Mouse (Mus musculus) embryonic facial prominence, embryonic 14.5 days (tissue): ENCODE measurements around the gene Uqcrc2. TPM values are rescaled to one million over a fixed set of nuclear protein-coding genes. Genes with fewer than 3 reads are reported as not detected.

Experiments used
- ATAC-seq: fragments of 200-750 bp; cut with Nextera tagmentation; 2 replicates; pipeline ENCODE4 v1.8.0; 2017; ENCODE audit warnings: low read depth, moderate number of reproducible peaks, moderate TSS enrichment
- DNase-seq: peaks from one replicate; pipeline ENCODE4 v3.0.0-alpha.2; 2015; ENCODE audit warnings: low spot score
- H3K27ac ChIP-seq: fragments of 300-500 bp; sonication (generic); replicated peaks from 2 replicates; pipeline ENCODE4 v1.5.1; 2014; ENCODE audit warnings: low read depth, mild to moderate bottlenecking, low read length, moderate library complexity
- H3K27me3 ChIP-seq: fragments of 300-500 bp; sonication (generic); replicated peaks from 2 replicates; pipeline ENCODE4 v1.6.1; 2014; ENCODE audit warnings: low read length; ENCODE audit not compliant: control insufficient read depth, insufficient read depth
- H3K36me3 ChIP-seq: fragments of 300-500 bp; sonication (generic); 2 replicates; pipeline ENCODE4 v1.6.1; 2014; ENCODE audit warnings: low read length, mixed read lengths; ENCODE audit not compliant: control insufficient read depth, insufficient read depth
- H3K4me1 ChIP-seq: fragments of 300-500 bp; sonication (generic); 2 replicates; pipeline ENCODE4 v1.6.1; 2014; ENCODE audit warnings: antibody characterized with exemption, low read length; ENCODE audit not compliant: control insufficient read depth, insufficient read depth
- H3K4me2 ChIP-seq: fragments of 300-500 bp; sonication (generic); 2 replicates; pipeline ENCODE4 v1.6.1; 2014; ENCODE audit warnings: low read depth, mild to moderate bottlenecking, low read length, moderate library complexity, mixed read lengths
- H3K4me3 ChIP-seq: fragments of 300-500 bp; sonication (generic); 2 replicates; pipeline ENCODE4 v1.5.1; 2014; ENCODE audit warnings: low read depth, mild to moderate bottlenecking, low read length
- H3K9ac ChIP-seq: fragments of 300-500 bp; sonication (generic); 2 replicates; pipeline ENCODE4 v1.6.1; 2014; ENCODE audit warnings: low read depth, mild to moderate bottlenecking, low read length, moderate library complexity, mixed read lengths
- H3K9me3 ChIP-seq: fragments of 300-500 bp; sonication (generic); 2 replicates; pipeline ENCODE4 v1.6.1; 2016; ENCODE audit warnings: low read length; ENCODE audit not compliant: control insufficient read depth
- WGBS: fragments of 180-500 bp; shearing (Covaris S2); extraction: QIAGEN DNeasy Blood & Tissue Kit; methylation state at CpG from one replicate; pipeline ENCODE4 v1.1.7; 2014; 5-methylcytosine and 5-hydroxymethylcytosine counted together
- polyA plus RNA-seq: library from polyadenylated mRNA; unstranded; fragments of >200 nt; fragmentation: Nextera tagmentation; extraction: Ambion mirVana; gene quantifications from 2 replicates; pipeline ENCODE4 v1.2.1, GENCODE M21; 2014

The Uqcrc2 gene
- polyA plus RNA-seq, result 219 and 221 TPM in 2 replicates

DNA sequence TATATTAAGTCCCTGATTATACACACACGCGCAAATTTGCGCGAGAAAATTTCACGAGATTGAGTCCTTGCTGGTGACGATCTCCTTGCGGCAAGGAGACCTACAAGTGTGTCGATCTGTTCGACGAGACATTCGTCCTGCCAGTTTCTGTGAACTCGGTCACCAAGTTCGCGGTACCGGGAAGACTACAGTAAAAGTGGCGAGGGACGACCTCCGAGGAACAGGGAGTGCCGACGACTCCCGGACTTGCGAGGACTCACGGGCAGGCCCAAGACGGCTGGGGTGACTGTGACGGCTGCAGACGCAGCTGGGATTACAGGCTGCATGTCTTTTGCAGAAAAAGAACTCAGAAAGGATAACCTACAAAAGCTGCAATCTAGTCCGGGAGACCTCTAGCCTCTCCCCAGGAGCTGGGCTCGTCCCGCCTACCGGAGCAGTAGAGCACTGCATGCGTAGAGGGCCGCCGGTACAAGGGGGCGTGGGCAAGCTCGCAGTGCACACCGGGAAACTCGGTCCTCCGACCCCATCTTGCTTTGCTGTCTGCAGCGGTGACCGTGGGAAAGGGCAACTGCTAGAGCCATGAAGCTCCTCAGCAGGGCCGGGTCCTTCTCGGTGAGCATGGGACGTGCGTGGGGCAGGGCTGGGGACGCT lies at the start of gene Uqcrc2:
Uqcrc2 (plus strand) TSS at position 466 of the 651 bp plus-strand sequence.
- peak within 1 kb of the TSS; percentile 96 for H3K27ac ChIP-seq
- H3K36me3 ChIP-seq, result peaks cover 24% of the 10 kb centered on the region
- WGBS, result under 1% methylated on average over 36 of the region's 45 CpGs
- H3K4me2 ChIP-seq, result peak within 1 kb of the TSS; percentile 90
- H3K4me3 ChIP-seq, result peak within 1 kb of the TSS; percentile 97
- no peaks in the 10 kb centered on the region for H3K27me3 ChIP-seq
- H3K9ac ChIP-seq, result peak within 1 kb of the TSS; percentile 97
- DNase-seq, result peak; percentile 96
- H3K4me1 ChIP-seq, result peaks cover 15% of the 10 kb centered on the region
- H3K9me3 ChIP-seq, result no peaks in the 10 kb centered on the region
- peak; percentile 99 for ATAC-seq

GRCm38 (mm10) chr7:120597203-120597743 lies 37.7 kb upstream of the Uqcrc2 start:
- no peaks in the 10 kb centered on the region for H3K9me3 ChIP-seq
- peak overlapping the region; percentile 71 for H3K4me2 ChIP-seq
- H3K27me3 ChIP-seq, result peaks cover 9% of the 10 kb centered on the region; the same call in 1 of the 2 replicates
- ATAC-seq, result no peak
- H3K9ac ChIP-seq, result peak overlapping the region; percentile 63
- peak overlapping the region; percentile 43 for H3K4me3 ChIP-seq
- peak; percentile 6 for DNase-seq
- 86% methylated on average over 4 of the region's 4 CpGs for WGBS
- H3K36me3 ChIP-seq, result no peaks in the 10 kb centered on the region
- H3K4me1 ChIP-seq, result no peaks in the 10 kb centered on the region
- no peak overlapping the region for H3K27ac ChIP-seq

- H3K4me1 ChIP-seq, result no peaks in the 10 kb centered on the region
- peak overlapping the region; percentile 43 for H3K4me3 ChIP-seq
- H3K27ac ChIP-seq, result no peak overlapping the region
- ATAC-seq (0 out of 2 replicates have a peak, but pooled peaks have one; percentile 63), DNase-seq (peak; percentile 8)
- WGBS, result 7% methylated on average over 41 of the region's 41 CpGs
- H3K27me3 ChIP-seq, result peaks cover 9% of the 10 kb centered on the region; the same call in 1 of the 2 replicates
- H3K9ac ChIP-seq, result peak overlapping the region; percentile 63
- H3K4me2 ChIP-seq, result peak overlapping the region; percentile 71
- H3K9me3 ChIP-seq, result no peaks in the 10 kb centered on the region
- H3K36me3 ChIP-seq, result no peaks in the 10 kb centered on the region
Observed at GRCm38 (mm10) chr7:120597744-120598243, 37.2 kb upstream of the Uqcrc2 start.

DNA sequence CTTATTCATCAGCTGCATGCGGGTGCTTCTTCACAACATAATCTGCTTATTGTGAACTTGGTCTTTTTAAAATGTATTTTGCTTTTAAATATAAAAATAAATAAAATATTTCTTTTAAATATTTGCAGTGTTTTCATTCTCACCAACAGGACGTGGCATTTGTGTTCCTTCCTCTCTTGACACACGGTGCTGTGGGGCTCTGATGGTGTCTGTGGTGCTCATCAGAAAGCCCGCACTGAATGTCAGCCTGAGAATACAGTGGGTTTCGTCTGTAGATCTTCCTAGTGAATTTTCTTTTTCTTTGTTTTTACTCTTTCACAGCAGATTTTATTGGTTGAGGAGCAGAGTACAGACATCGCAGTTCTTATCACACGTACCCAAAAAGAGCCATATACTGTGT lies 36.6 kb upstream of the Uqcrc2 start:
- no peak for ATAC-seq
- Histone ChIP-seq H3K9me3 (no peaks in the 10 kb centered on the region), H3K4me1 (no peaks in the 10 kb centered on the region), H3K36me3 (no peaks in the 10 kb centered on the region), H3K4me3 (peak overlapping the region; percentile 43; the same call in 1 of the 2 replicates), H3K27me3 (peaks cover 9% of the 10 kb centered on the region; the same call in 1 of the 2 replicates), H3K9ac (peak overlapping the region; percentile 63; the same call in 1 of the 2 replicates), H3K27ac (no peak overlapping the region), H3K4me2 (peak overlapping the region; percentile 71)
- WGBS, result 79% methylated on average over 7 of the region's 7 CpGs
- no peak for DNase-seq

- DNase-seq, result no peak
- Histone ChIP-seq H3K9me3 (no peaks in the 10 kb centered on the region), H3K36me3 (no peaks in the 10 kb centered on the region), H3K4me1 (no peaks in the 10 kb centered on the region), H3K4me3 (no peak overlapping the region), H3K27ac (no peak overlapping the region), H3K27me3 (no peaks in the 10 kb centered on the region), H3K9ac (no peak overlapping the region), H3K4me2 (no peak overlapping the region)
- WGBS, result 62% methylated on average over 8 of the region's 8 CpGs
- ATAC-seq, result no peak
Observed at GRCm38 (mm10) chr7:120620075-120620771, 14.8 kb upstream of the Uqcrc2 start.

DNA sequence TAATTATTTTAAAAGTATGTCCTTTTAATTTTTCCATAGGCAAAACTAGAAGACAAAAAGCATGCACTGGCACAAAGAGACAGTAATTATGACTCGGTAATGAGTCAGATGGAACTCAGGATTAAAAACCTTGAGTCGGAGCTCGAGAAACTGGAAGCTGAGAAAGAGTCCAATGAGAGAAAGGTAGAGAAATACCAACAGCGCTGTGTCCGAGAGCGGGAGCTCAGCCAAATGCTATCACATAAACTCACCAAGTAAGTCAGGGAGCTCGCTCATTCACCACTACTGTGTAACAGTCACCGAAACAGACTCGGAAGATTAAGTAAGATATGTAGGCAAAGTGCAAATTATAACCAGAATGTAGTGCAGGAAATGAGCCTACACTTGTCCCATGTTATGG lies 14.1 kb upstream of the Uqcrc2 start:
- no peaks in the 10 kb centered on the region for H3K27me3 ChIP-seq
- H3K4me2 ChIP-seq, result no peak overlapping the region
- H3K4me1 ChIP-seq, result no peaks in the 10 kb centered on the region
- H3K4me3 ChIP-seq, result no peak overlapping the region
- DNase-seq (no peak), ATAC-seq (no peak)
- 75% methylated on average over 9 of the region's 9 CpGs for WGBS
- H3K36me3 ChIP-seq, result no peaks in the 10 kb centered on the region
- no peaks in the 10 kb centered on the region for H3K9me3 ChIP-seq
- H3K27ac ChIP-seq, result no peak overlapping the region
- H3K9ac ChIP-seq, result no peak overlapping the region

DNA sequence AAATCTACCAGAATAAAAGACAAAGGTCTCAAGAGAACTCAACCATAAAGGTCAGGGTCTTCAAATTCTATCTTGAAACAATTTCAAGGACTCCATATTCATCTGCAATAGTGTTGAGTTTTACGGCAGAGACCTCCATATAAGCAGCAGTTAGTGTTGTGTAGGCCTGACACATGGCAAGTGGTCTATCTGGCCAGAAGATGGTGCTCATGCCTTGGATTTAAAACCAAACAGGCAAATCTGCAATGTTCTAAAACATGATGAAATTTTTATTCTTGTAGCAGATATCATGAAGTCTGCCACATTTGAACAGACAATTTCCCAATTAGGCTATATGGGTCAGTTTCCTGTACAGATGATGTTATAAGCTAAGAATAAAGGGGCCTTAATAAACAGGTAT lies 2.5 kb upstream of the Uqcrc2 start:
- DNase-seq, result peak; percentile 33
- no peaks in the 10 kb centered on the region for H3K9me3 ChIP-seq
- H3K9ac ChIP-seq, result no peak overlapping the region
- no peak overlapping the region for H3K4me3 ChIP-seq
- ATAC-seq, result no peak
- H3K27me3 ChIP-seq, result no peaks in the 10 kb centered on the region
- peaks cover 15% of the 10 kb centered on the region for H3K4me1 ChIP-seq
- H3K27ac ChIP-seq, result no peak overlapping the region
- H3K36me3 ChIP-seq, result peaks cover 3% of the 10 kb centered on the region
- H3K4me2 ChIP-seq, result no peak overlapping the region
- WGBS, result 74% methylated on average over 1 of the region's 1 CpGs

DNA sequence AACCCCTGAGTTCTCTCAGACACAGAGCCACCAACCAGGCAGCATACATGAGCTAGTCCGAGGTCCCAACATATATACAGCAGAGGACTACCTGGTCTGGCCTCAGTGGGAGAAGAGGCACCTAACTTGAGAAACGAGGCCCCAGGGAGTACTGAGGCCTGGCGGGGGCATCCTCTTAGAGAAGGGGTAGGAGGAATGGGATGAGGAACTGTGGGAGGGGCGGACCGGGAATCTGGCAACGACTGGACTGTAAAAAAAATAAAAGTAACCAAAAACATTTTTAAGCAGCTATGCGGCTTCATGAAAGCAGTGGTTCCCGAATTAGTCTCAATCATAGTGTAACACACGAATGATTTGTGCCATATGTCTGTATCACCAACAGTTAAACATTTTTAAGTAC lies 675 bp upstream of the Uqcrc2 start:
- Histone ChIP-seq H3K4me1 (peaks cover 15% of the 10 kb centered on the region), H3K9me3 (no peaks in the 10 kb centered on the region), H3K27ac (peak overlapping the region; percentile 96), H3K27me3 (no peaks in the 10 kb centered on the region), H3K9ac (peak overlapping the region; percentile 97), H3K36me3 (peaks cover 18% of the 10 kb centered on the region), H3K4me3 (peak overlapping the region; percentile 97), H3K4me2 (peak overlapping the region; percentile 90)
- WGBS, result 4% methylated on average over 9 of the region's 9 CpGs
- ATAC-seq, result no peak
- peak; percentile 40 for DNase-seq
